Mouse (Mus musculus): Measurements from ENCODE around the gene Tmem268. TPM values are rescaled to one million over a fixed set of nuclear protein-coding genes. Genes with fewer than 3 reads are reported as not detected.

Tmem268 gene
- polyA plus RNA-seq, 1 experiment from 2014 or later = 9.0 TPM

GRCm38 (mm10) chr4:63561861-63562675, 3.5 kb downstream of the Tmem268 start:
- peak overlapping the region; percentile 50; the same call in 1 of the 2 replicates for H3K27ac ChIP-seq (ENCODE audit: low read depth, low read length)

GRCm38 (mm10) chr4:63562742-63563141, 4.2 kb downstream of the Tmem268 start:
- H3K27me3 ChIP-seq (replicated peaks; ENCODE audit: control insufficient read depth, insufficient read depth, low read length) = no peaks in the 10 kb centered on the region
- DNase-seq (ENCODE audit: low spot score) (no peak), ATAC-seq (replicated peaks; ENCODE audit: low FRiP score) (no peak)
- H3K27ac ChIP-seq (ENCODE audit: low read depth, low read length) = no peak overlapping the region
- WGBS = 86% methylated on average over 4 of the region's 4 CpGs
- peaks cover 28% of the 10 kb centered on the region for H3K4me1 ChIP-seq (replicated peaks; ENCODE audit: control insufficient read depth, insufficient read depth, low read length)
- no peaks in the 10 kb centered on the region for H3K9me3 ChIP-seq (ENCODE audit: control insufficient read depth, low read length)
- H3K4me2 ChIP-seq = no peak overlapping the region
- no peak overlapping the region for H3K9ac ChIP-seq (ENCODE audit: low read depth, low read length)
- H3K36me3 ChIP-seq (ENCODE audit: control insufficient read depth, insufficient read depth, low read length) = peaks cover 7% of the 10 kb centered on the region; the same call in 1 of the 2 replicates
- H3K4me3 ChIP-seq (ENCODE audit: low read depth, low read length) = no peak overlapping the region

More at GRCm38 (mm10) chr4:63561861-63562675, 3.5 kb downstream of the Tmem268 start:
- 52% methylated on average over 7 of the region's 7 CpGs for WGBS
- peak overlapping the region; percentile 13 for H3K4me2 ChIP-seq
- H3K4me3 ChIP-seq (ENCODE audit: low read depth, low read length) = no peak overlapping the region
- ATAC-seq (replicated peaks; ENCODE audit: low FRiP score) = no peak
- DNase-seq (ENCODE audit: low spot score) = no peak
- peaks cover 35% of the 10 kb centered on the region for H3K4me1 ChIP-seq (replicated peaks; ENCODE audit: control insufficient read depth, insufficient read depth, low read length)
- peaks cover 7% of the 10 kb centered on the region; the same call in 1 of the 2 replicates for H3K36me3 ChIP-seq (ENCODE audit: control insufficient read depth, insufficient read depth, low read length)
- no peak overlapping the region for H3K9ac ChIP-seq (ENCODE audit: low read depth, low read length)
- no peaks in the 10 kb centered on the region for H3K27me3 ChIP-seq (replicated peaks; ENCODE audit: control insufficient read depth, insufficient read depth, low read length)
- no peaks in the 10 kb centered on the region for H3K9me3 ChIP-seq (ENCODE audit: control insufficient read depth, low read length)

DNA sequence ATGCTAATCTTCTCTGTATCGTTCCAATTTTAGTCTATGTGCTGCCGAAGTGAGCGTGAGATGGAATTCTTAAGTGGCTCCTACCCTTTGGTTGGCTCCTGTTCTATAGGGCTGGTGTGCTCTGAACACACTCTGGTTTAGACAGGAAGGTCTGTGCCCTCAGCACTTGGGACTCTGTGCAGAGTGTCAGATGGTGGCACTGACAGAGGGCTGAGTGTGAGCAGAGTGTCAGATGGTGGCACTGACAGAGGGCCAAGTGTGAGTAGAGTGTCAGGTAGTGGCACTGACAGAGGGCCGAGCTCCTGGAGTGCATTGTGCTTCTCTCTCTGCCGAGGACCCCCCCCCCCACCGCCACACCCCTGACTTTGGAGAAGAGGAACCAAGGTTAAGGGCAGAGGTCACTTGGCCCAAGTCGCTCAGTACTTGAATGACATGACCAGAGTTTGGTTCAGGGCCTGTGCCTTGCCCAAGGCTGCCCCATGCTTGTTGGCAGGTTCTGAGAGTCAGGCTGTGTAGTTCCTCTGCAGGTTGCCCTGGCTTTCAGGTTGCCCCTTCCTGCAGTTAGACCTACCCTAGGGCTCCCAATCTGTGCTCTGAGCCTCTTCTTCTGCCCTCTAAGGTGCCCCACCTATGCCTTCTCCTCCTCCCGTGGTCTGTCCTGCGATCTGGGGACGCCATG, 9.3 kb downstream of the Tmem268 start:
- 0 out of 2 replicates have a peak, but pooled peaks cover 3% of the 10 kb centered on the region for H3K4me1 ChIP-seq (replicated peaks; ENCODE audit: control insufficient read depth, insufficient read depth, low read length)
- ATAC-seq (replicated peaks; ENCODE audit: low FRiP score) (no peak), DNase-seq (ENCODE audit: low spot score) (no peak)
- H3K9ac ChIP-seq (ENCODE audit: low read depth, low read length) = no peak overlapping the region
- WGBS = 79% methylated on average over 10 of the region's 10 CpGs
- H3K27me3 ChIP-seq (replicated peaks; ENCODE audit: control insufficient read depth, insufficient read depth, low read length) = no peaks in the 10 kb centered on the region
- no peak overlapping the region for H3K4me2 ChIP-seq
- H3K27ac ChIP-seq (ENCODE audit: low read depth, low read length) = no peak overlapping the region
- no peaks in the 10 kb centered on the region for H3K9me3 ChIP-seq (ENCODE audit: control insufficient read depth, low read length)
- peaks cover 7% of the 10 kb centered on the region; the same call in 1 of the 2 replicates for H3K36me3 ChIP-seq (ENCODE audit: control insufficient read depth, insufficient read depth, low read length)
- H3K4me3 ChIP-seq (ENCODE audit: low read depth, low read length) = no peak overlapping the region

DNA sequence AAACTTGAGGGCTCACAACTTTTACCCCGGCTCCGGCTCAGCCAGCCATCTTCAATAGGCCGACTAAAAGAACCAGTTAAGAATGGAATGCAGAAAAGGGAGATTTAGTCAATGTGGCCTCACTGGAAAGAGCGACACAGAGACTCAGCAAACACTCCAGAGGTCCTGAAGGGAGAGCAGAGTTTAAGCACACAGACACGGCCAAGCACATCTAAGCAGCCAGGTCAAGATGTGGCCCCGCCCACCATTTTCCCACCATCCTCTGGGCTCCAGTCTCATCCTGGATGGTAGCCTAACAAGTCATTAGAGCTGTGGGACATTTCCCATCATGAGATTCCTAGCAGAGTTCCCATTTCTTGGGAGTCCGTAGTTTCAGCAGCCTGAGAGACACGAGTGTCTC, 10.7 kb downstream of the Tmem268 start:
- no peak overlapping the region for H3K4me3 ChIP-seq (ENCODE audit: low read depth, low read length)
- no peaks in the 10 kb centered on the region for H3K27me3 ChIP-seq (replicated peaks; ENCODE audit: control insufficient read depth, insufficient read depth, low read length)
- ATAC-seq (replicated peaks; ENCODE audit: low FRiP score) (no peak), DNase-seq (ENCODE audit: low spot score) (no peak)
- H3K27ac ChIP-seq (ENCODE audit: low read depth, low read length) = no peak overlapping the region
- H3K4me1 ChIP-seq (replicated peaks; ENCODE audit: control insufficient read depth, insufficient read depth, low read length) = 0 out of 2 replicates have a peak, but pooled peaks cover 3% of the 10 kb centered on the region
- H3K36me3 ChIP-seq (ENCODE audit: control insufficient read depth, insufficient read depth, low read length) = peaks cover 7% of the 10 kb centered on the region; the same call in 1 of the 2 replicates
- no peak overlapping the region for H3K9ac ChIP-seq (ENCODE audit: low read depth, low read length)
- no peaks in the 10 kb centered on the region for H3K9me3 ChIP-seq (ENCODE audit: control insufficient read depth, low read length)
- H3K4me2 ChIP-seq = no peak overlapping the region
- whole genome bisulfite sequencing = 81% methylated on average over 8 of the region's 8 CpGs

GRCm38 (mm10) chr4:63570208-63570781, 11.7 kb downstream of the Tmem268 start:
- 60% methylated on average over 7 of the region's 7 CpGs for WGBS
- Histone ChIP-seq H3K4me3 (ENCODE audit: low read depth, low read length) (no peak overlapping the region), H3K9me3 (ENCODE audit: control insufficient read depth, low read length) (no peaks in the 10 kb centered on the region), H3K27ac (ENCODE audit: low read depth, low read length) (no peak overlapping the region), H3K4me2 (no peak overlapping the region), H3K4me1 (replicated peaks; ENCODE audit: control insufficient read depth, insufficient read depth, low read length) (0 out of 2 replicates have a peak, but pooled peaks cover 3% of the 10 kb centered on the region), H3K9ac (ENCODE audit: low read depth, low read length) (no peak overlapping the region), H3K27me3 (replicated peaks; ENCODE audit: control insufficient read depth, insufficient read depth, low read length) (no peaks in the 10 kb centered on the region), H3K36me3 (ENCODE audit: control insufficient read depth, insufficient read depth, low read length) (peaks cover 4% of the 10 kb centered on the region; the same call in 1 of the 2 replicates)
- DNase-seq (ENCODE audit: low spot score) (no peak), ATAC-seq (replicated peaks; ENCODE audit: low FRiP score) (no peak)

DNA sequence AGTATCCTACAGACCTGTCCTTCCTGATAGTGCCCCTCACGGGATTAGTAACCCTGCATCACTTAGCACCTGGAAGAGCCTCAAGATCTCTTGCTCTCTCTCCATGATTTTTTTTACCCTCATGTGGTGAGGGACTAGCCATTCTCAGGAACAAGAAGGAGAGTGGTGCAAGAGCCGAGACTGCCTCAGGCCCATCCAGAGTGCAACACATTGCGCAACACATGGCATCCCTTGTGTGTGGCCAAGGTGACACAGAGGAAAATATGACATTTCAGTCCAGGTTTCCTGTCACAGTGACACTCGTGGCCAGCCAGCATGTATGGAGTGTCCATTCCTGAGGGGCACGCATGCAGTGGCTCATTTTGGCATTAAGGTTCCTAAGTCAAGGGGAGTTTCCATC, 14.0 kb downstream of the Tmem268 start:
- no peak for ATAC-seq (replicated peaks; ENCODE audit: low FRiP score)
- H3K9me3 ChIP-seq (ENCODE audit: control insufficient read depth, low read length) = no peaks in the 10 kb centered on the region; the same call in 1 of the 2 replicates
- H3K4me2 ChIP-seq = no peak overlapping the region
- 84% methylated on average over 5 of the region's 5 CpGs for WGBS
- H3K36me3 ChIP-seq (ENCODE audit: control insufficient read depth, insufficient read depth, low read length) = peaks cover 2% of the 10 kb centered on the region; the same call in 1 of the 2 replicates
- no peak overlapping the region for H3K4me3 ChIP-seq (ENCODE audit: low read depth, low read length)
- no peak overlapping the region for H3K9ac ChIP-seq (ENCODE audit: low read depth, low read length)
- H3K27me3 ChIP-seq (replicated peaks; ENCODE audit: control insufficient read depth, insufficient read depth, low read length) = no peaks in the 10 kb centered on the region
- H3K27ac ChIP-seq (ENCODE audit: low read depth, low read length) = no peak overlapping the region
- H3K4me1 ChIP-seq (replicated peaks; ENCODE audit: control insufficient read depth, insufficient read depth, low read length) = 0 out of 2 replicates have a peak, but pooled peaks cover 3% of the 10 kb centered on the region
- no peak for DNase-seq (ENCODE audit: low spot score)

GRCm38 (mm10) chr4:63579649-63580048, 21.1 kb downstream of the Tmem268 start:
- Histone ChIP-seq H3K9me3 (ENCODE audit: control insufficient read depth, low read length) (no peaks in the 10 kb centered on the region; the same call in 1 of the 2 replicates), H3K9ac (ENCODE audit: low read depth, low read length) (no peak overlapping the region), H3K27ac (ENCODE audit: low read depth, low read length) (no peak overlapping the region), H3K4me1 (replicated peaks; ENCODE audit: control insufficient read depth, insufficient read depth, low read length) (no peaks in the 10 kb centered on the region), H3K27me3 (replicated peaks; ENCODE audit: control insufficient read depth, insufficient read depth, low read length) (no peaks in the 10 kb centered on the region), H3K36me3 (ENCODE audit: control insufficient read depth, insufficient read depth, low read length) (peaks cover 6% of the 10 kb centered on the region; the same call in 1 of the 2 replicates), H3K4me3 (ENCODE audit: low read depth, low read length) (no peak overlapping the region), H3K4me2 (no peak overlapping the region)
- ATAC-seq (replicated peaks; ENCODE audit: low FRiP score) = no peak
- DNase-seq (ENCODE audit: low spot score) = no peak
- 87% methylated on average over 14 of the region's 14 CpGs for WGBS

GRCm38 (mm10) chr4:63580078-63580477, 21.5 kb downstream of the Tmem268 start:
- Histone ChIP-seq H3K4me2 (no peak overlapping the region), H3K9ac (ENCODE audit: low read depth, low read length) (no peak overlapping the region), H3K9me3 (ENCODE audit: control insufficient read depth, low read length) (no peaks in the 10 kb centered on the region; the same call in 1 of the 2 replicates), H3K4me1 (replicated peaks; ENCODE audit: control insufficient read depth, insufficient read depth, low read length) (no peaks in the 10 kb centered on the region), H3K27ac (ENCODE audit: low read depth, low read length) (no peak overlapping the region), H3K27me3 (replicated peaks; ENCODE audit: control insufficient read depth, insufficient read depth, low read length) (no peaks in the 10 kb centered on the region), H3K4me3 (ENCODE audit: low read depth, low read length) (no peak overlapping the region), H3K36me3 (ENCODE audit: control insufficient read depth, insufficient read depth, low read length) (peaks cover 6% of the 10 kb centered on the region; the same call in 1 of the 2 replicates)
- DNase-seq (ENCODE audit: low spot score) = no peak
- 80% methylated on average over 6 of the region's 6 CpGs for WGBS
- no peak for ATAC-seq (replicated peaks; ENCODE audit: low FRiP score)

Data from liver, embryonic 11.5 days (tissue).